Mouse (Mus musculus): ENCODE measurements around the gene Pin1.

Pin1 gene

GRCm38 (mm10) chr9:20703832-20704380 lies 52.0 kb downstream of the Pin1 start:
- in situ Hi-C loops (cut with MboI, MseI), result no loop called here

DNA sequence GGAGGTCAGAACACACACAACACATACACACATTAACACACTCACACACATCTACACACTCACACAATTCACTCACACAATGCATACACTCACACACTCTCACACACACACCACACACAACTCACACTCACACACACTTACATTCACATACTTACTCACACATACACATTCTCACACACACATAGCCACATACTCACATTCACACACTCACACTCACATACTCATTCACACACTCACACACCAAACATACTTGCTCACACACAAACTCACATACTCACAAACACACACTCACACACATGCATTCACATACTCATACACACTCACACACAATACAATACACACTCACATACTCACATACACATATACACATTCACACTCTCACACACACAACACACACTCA lies 53.5 kb downstream of the Pin1 start:
- in situ Hi-C loops (cut with MboI, MseI), result no loop called here

GRCm38 (mm10) chr9:20705981-20706380 lies 54.1 kb downstream of the Pin1 start:
- in situ Hi-C loops (cut with MboI, MseI), result no loop called here

GRCm38 (mm10) chr9:20710471-20710870 lies 58.6 kb downstream of the Pin1 start:
- in situ Hi-C loops (cut with MboI, MseI), result no loop called here

DNA sequence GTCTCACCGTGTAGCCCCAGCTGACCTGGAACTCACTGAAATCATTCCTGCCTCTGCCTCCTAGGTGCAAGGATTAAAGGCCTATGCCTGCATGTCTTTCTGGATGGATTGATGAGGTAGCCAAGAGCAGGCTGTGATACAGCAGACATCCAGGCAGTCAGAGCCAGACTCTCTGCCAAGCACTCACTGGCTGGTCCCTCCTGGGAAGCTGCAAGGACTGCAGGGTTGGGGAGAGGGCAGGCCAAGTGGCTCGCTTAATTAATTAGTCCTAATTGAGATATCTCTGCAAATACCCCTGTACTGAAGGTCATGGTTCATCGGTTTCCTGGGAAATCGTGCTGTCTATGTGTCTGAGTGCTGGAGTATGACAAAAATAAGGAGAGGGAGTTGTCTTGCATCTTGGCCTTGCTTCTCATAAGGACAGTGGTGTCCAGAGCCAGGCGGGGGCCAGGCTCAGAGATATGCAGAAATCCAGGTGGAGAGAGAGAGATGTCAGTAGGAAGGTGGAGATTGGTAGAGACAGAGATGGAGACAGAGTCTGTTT lies 61.1 kb downstream of the Pin1 start:
- in situ Hi-C loops (cut with MboI, MseI), result no loop called here

- in situ Hi-C loops (cut with MboI, MseI), result no loop called here
Observed at GRCm38 (mm10) chr9:20713478-20713987, 61.6 kb downstream of the Pin1 start.

GRCm38 (mm10) chr9:20715332-20715731 lies 63.4 kb downstream of the Pin1 start:
- in situ Hi-C loops (cut with MboI, MseI), result no loop called here

All from T-helper 1 cell (primary cell).